Comparison of ENCODE assay signal across 8 mouse cellular contexts in the genomic region with DNA sequence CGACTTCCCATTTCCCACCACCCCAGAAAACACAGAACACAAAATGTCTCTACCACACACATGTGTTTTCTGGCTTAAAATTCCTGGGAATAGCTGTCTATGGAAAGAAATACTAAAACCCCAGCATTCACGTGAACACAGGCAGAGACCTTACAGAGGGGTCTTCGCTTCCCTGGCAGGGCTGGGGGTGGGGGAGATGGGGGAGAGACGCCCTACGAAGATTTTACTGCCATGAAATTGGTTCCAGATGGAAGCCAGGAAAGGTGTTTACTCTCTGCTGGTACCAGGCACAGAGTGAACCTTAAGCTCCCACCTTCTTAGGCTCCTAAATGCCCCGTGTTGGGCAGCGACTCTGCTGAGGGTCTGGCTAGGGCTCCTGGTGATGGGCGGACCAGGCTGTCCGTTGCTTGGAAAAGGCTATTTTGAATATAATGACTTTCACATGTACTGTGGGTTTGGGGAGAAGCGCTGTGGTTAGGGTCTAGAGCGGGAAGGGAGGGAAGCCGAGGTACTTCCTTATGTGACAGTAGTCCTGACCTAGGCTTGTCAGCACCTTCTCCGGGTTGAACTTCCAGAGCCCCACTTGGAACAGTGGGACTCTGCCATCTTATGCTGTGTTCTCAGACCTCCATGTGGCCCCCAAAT. TPM values are rescaled to one million over a fixed set of nuclear protein-coding genes. Genes with fewer than 3 reads are reported as not detected.
A peak's percentile ranks its signal among the peaks of the same experiment; 100 is the strongest.
DNase-seq lines count a peak whose midpoint lies in the region; ATAC-seq and TF ChIP-seq lines count a peak whose summit lies in the region.

No protein-coding gene starts in this region.

- H3K9me3 ChIP-seq in lung, embryonic 15.5 days, result no peaks in the 10 kb centered on the region
- H3K9me3 ChIP-seq in forebrain, postnatal 0 days (ENCODE audit: low read length), result no peaks in the 10 kb centered on the region
- no peaks in the 10 kb centered on the region for H3K9me3 ChIP-seq in liver, embryonic 14.5 days (ENCODE audit: control insufficient read depth, low read length)
- no peaks in the 10 kb centered on the region for H3K9me3 ChIP-seq in stomach, postnatal 0 days (ENCODE audit: control insufficient read depth, low read length)

- peaks cover 4% of the 10 kb centered on the region; the same call in 1 of the 2 replicates for H3K27me3 ChIP-seq in lung, embryonic 15.5 days
- no peaks in the 10 kb centered on the region for H3K27me3 ChIP-seq in forebrain, postnatal 0 days (ENCODE audit: insufficient read depth, low read length)
- peaks cover 20% of the 10 kb centered on the region for H3K27me3 ChIP-seq in liver, embryonic 14.5 days (ENCODE audit: control insufficient read depth, insufficient read depth, low read length)
- no peaks in the 10 kb centered on the region for H3K27me3 ChIP-seq in stomach, postnatal 0 days (ENCODE audit: control insufficient read depth, insufficient read depth, low read length)

- peak overlapping the region; percentile 10 for H3K4me3 ChIP-seq in lung, embryonic 15.5 days
- no peak overlapping the region for H3K4me3 ChIP-seq in forebrain, postnatal 0 days (ENCODE audit: low read depth, low read length)
- no peak overlapping the region for H3K4me3 ChIP-seq in liver, embryonic 14.5 days (ENCODE audit: insufficient read depth in 1 of 2, low read depth in 2 of 2, low read length in 2 of 2)
- no peak overlapping the region for H3K4me3 ChIP-seq in stomach, postnatal 0 days (ENCODE audit: low read depth, low read length)

- H3K27ac ChIP-seq in lung, embryonic 15.5 days, result no peak overlapping the region
- no peak overlapping the region for H3K27ac ChIP-seq in forebrain, postnatal 0 days (ENCODE audit: low read depth, low read length)
- no peak overlapping the region for H3K27ac ChIP-seq in liver, embryonic 14.5 days
- H3K27ac ChIP-seq in stomach, postnatal 0 days (replicated peaks), result no peak overlapping the region

- no peak overlapping the region for H3K9ac ChIP-seq in lung, embryonic 15.5 days
- H3K9ac ChIP-seq in forebrain, postnatal 0 days, result peak overlapping the region; percentile 25; the same call in 1 of the 2 replicates
- H3K9ac ChIP-seq in liver, embryonic 14.5 days (replicated peaks), result no peak overlapping the region
- H3K9ac ChIP-seq in stomach, postnatal 0 days (ENCODE audit: low read length), result no peak overlapping the region; the same call in 1 of the 2 replicates

- 38% methylated on average over 13 of the region's 13 CpGs for WGBS in lung, embryonic 15.5 days
- WGBS in forebrain, postnatal 0 days, result 30% methylated on average over 13 of the region's 13 CpGs
- 8% methylated on average over 13 of the region's 13 CpGs for WGBS in liver, embryonic 14.5 days (ENCODE audit: insufficient replicate concordance)
- WGBS in stomach, postnatal 0 days, result 54% methylated on average over 13 of the region's 13 CpGs

- no peak for TF ChIP-seq EP300 in liver, embryonic 14.5 days (IDR thresholded peaks at IDR 0.05; ENCODE audit: low read depth)
- no peak for TF ChIP-seq EP300 in stomach, postnatal 0 days (optimal IDR thresholded peaks at IDR 0.05)

- no peak for ATAC-seq in lung, embryonic 15.5 days (ENCODE audit: borderline replicate concordance, extremely low read depth, low FRiP score, low TSS enrichment)
- no peak; the same call in 1 of the 2 replicates for ATAC-seq in forebrain, postnatal 0 days
- no peak; the same call in 1 of the 2 replicates for ATAC-seq in liver, embryonic 14.5 days (ENCODE audit: insufficient read depth)
- no peak for ATAC-seq in stomach, postnatal 0 days (ENCODE audit: low FRiP score, low TSS enrichment)

- TF ChIP-seq CTCF in forebrain, postnatal 0 days (IDR thresholded peaks at IDR 0.05; ENCODE audit: low read depth), result no peak
- no peak for TF ChIP-seq CTCF in liver, embryonic 14.5 days (IDR thresholded peaks at IDR 0.05; ENCODE audit: low read depth)
- no peak for TF ChIP-seq CTCF in stomach, postnatal 0 days (IDR thresholded peaks at IDR 0.05; ENCODE audit: low read depth)

- H3K4me1 ChIP-seq in lung, embryonic 15.5 days, result peaks cover 15% of the 10 kb centered on the region; the same call in 1 of the 2 replicates
- peaks cover 6% of the 10 kb centered on the region; the same call in 1 of the 2 replicates for H3K4me1 ChIP-seq in forebrain, postnatal 0 days (ENCODE audit: insufficient read depth)
- no peaks in the 10 kb centered on the region; a peak in 1 of 4 replicates for H3K4me1 ChIP-seq in liver, embryonic 14.5 days (replicated peaks; ENCODE audit: control insufficient read depth in 2 of 2, insufficient read depth in 2 of 2, low read length in 1 of 2)
- no peaks in the 10 kb centered on the region for H3K4me1 ChIP-seq in stomach, postnatal 0 days (replicated peaks; ENCODE audit: control insufficient read depth, insufficient read depth)

- peak overlapping the region; percentile 49 for H3K4me2 ChIP-seq in lung, embryonic 15.5 days
- peak overlapping the region; percentile 31; the same call in 1 of the 2 replicates for H3K4me2 ChIP-seq in forebrain, postnatal 0 days (ENCODE audit: low read depth)
- H3K4me2 ChIP-seq in liver, embryonic 14.5 days (ENCODE audit: low read depth), result peak overlapping the region; percentile 43
- peak overlapping the region; percentile 29; the same call in 1 of the 2 replicates for H3K4me2 ChIP-seq in stomach, postnatal 0 days (replicated peaks; ENCODE audit: low read depth)

- H3K36me3 ChIP-seq in lung, embryonic 15.5 days, result no peaks in the 10 kb centered on the region
- H3K36me3 ChIP-seq in forebrain, postnatal 0 days (ENCODE audit: insufficient read depth), result no peaks in the 10 kb centered on the region
- no peaks in the 10 kb centered on the region for H3K36me3 ChIP-seq in liver, embryonic 14.5 days (replicated peaks; ENCODE audit: control insufficient read depth, insufficient read depth, low read depth)
- H3K36me3 ChIP-seq in stomach, postnatal 0 days (ENCODE audit: control insufficient read depth, insufficient read depth, low read length), result no peaks in the 10 kb centered on the region

- no peak for DNase-seq in lung, postnatal 4 days
- DNase-seq in forebrain, postnatal 0 days, result no peak
- no peak for DNase-seq in liver, embryonic 14.5 days (ENCODE audit: low read depth in 3 of 3, low spot score in 3 of 3)
- DNase-seq in stomach, postnatal 0 days (ENCODE audit: low spot score), result no peak
- DNase-seq in natural killer cell, adult 2 months (ENCODE audit: low spot score in 2 of 2), result no peak
- no peak for DNase-seq in cerebellum, postnatal 14 days
- DNase-seq in urinary bladder, postnatal 10 days (ENCODE audit: low spot score), result no peak

RNA-seq across cellular contexts. Expression of gene Timp3, which starts 4.6 kb away (rescaled TPM):
- polyA plus RNA-seq in lung, embryonic 15.5 days (2015; fragmentation: Nextera tagmentation; extraction: Ambion mirVana), result 55.5 and 64.4 TPM in 2 replicates
- 33.5 and 62.9 TPM in 2 replicates for total RNA-seq in forebrain, postnatal 0 days (2014; rRNA removed)
- polyA plus RNA-seq in forebrain, postnatal 0 days (2015; fragmentation: Nextera tagmentation; extraction: Ambion mirVana), result 17.2 and 33.6 TPM in 2 replicates
- polyA plus RNA-seq in liver, embryonic 14.5 days (2012; rRNA removed), result 2.7 and 3.2 TPM in 2 replicates
- polyA plus RNA-seq in liver, embryonic 14.5 days (2014; fragmentation: Nextera tagmentation; extraction: Ambion mirVana), result 3.8 and 4.8 TPM in 2 replicates
- 33.0 and 33.9 TPM in 2 replicates for polyA plus RNA-seq in stomach, postnatal 0 days (2015; fragmentation: Nextera tagmentation; extraction: Ambion mirVana)
